Mouse (Mus musculus) lung, postnatal 0 days (tissue): ENCODE measurements around the gene Dock7. TPM values are rescaled to one million over a fixed set of nuclear protein-coding genes. Genes with fewer than 3 reads are reported as not detected.

Source experiments
- ATAC-seq: fragments of 200-750 bp; cut with Nextera tagmentation; 2 replicates; pipeline ENCODE4 v1.8.0; 2017; ENCODE audit warnings: moderate library complexity
- DNase-seq: peaks from one replicate; pipeline ENCODE4 v3.0.0-alpha.2; 2016; ENCODE audit warnings: low spot score
- H3K27ac ChIP-seq: fragments of 300-500 bp; sonication (generic); 2 replicates; pipeline ENCODE4 v1.5.1; 2014; ENCODE audit warnings: antibody characterized with exemption, mild to moderate bottlenecking, low read length, mixed read lengths
- H3K27me3 ChIP-seq: fragments of 300-500 bp; sonication (generic); replicated peaks from 2 replicates; pipeline ENCODE4 v1.6.1; 2014; ENCODE audit warnings: low read length, mixed read lengths; ENCODE audit not compliant: insufficient read depth
- H3K36me3 ChIP-seq: fragments of 300-500 bp; sonication (generic); 2 replicates; pipeline ENCODE4 v1.6.1; 2014; ENCODE audit warnings: low read length, mixed read lengths; ENCODE audit not compliant: insufficient read depth
- H3K4me1 ChIP-seq: fragments of 300-500 bp; sonication (generic); 2 replicates; pipeline ENCODE4 v1.6.1; 2014; ENCODE audit warnings: antibody characterized with exemption, low read depth, low read length, mixed read lengths; ENCODE audit not compliant: insufficient read depth
- H3K4me2 ChIP-seq: fragments of 300-500 bp; sonication (generic); replicated peaks from 2 replicates; pipeline ENCODE4 v1.6.1; 2014; ENCODE audit warnings: low read depth, mild to moderate bottlenecking, low read length, moderate library complexity, mixed read lengths
- H3K4me3 ChIP-seq: fragments of 300-500 bp; sonication (generic); 2 replicates; pipeline ENCODE4 v1.5.1; 2014; ENCODE audit warnings: low read depth, low read length
- H3K9ac ChIP-seq: fragments of 300-500 bp; sonication (generic); replicated peaks from 2 replicates; pipeline ENCODE4 v1.6.1; 2014; ENCODE audit warnings: low read depth, mild to moderate bottlenecking
- H3K9me3 ChIP-seq: fragments of 300-500 bp; sonication (generic); 2 replicates; pipeline ENCODE4 v1.6.1; 2016; ENCODE audit warnings: low read length, mixed read lengths
- CTCF ChIP-seq: IDR thresholded peaks from 2 replicates; pipeline ENCODE4 v1.5.1; 2016; ENCODE audit warnings: antibody characterized with exemption, mild to moderate bottlenecking
- EP300 ChIP-seq: IDR thresholded peaks from 2 replicates; pipeline ENCODE4 v1.6.1; 2016; ENCODE audit warnings: antibody characterized with exemption, mild to moderate bottlenecking, control low read depth
- WGBS: fragments of 180-500 bp; shearing (Covaris S2); extraction: QIAGEN DNeasy Blood & Tissue Kit; methylation state at CpG from one replicate; pipeline ENCODE4 v1.1.7; 2014; 5-methylcytosine and 5-hydroxymethylcytosine counted together
- polyA plus RNA-seq: library from polyadenylated mRNA; unstranded; fragments of >200 nt; fragmentation: Nextera tagmentation; extraction: Ambion mirVana; gene quantifications from 2 replicates; pipeline ENCODE4 v1.2.1, GENCODE M21; 2015

Dock7 gene
- polyA plus RNA-seq = 20.1 and 23.0 TPM in 2 replicates

DNA sequence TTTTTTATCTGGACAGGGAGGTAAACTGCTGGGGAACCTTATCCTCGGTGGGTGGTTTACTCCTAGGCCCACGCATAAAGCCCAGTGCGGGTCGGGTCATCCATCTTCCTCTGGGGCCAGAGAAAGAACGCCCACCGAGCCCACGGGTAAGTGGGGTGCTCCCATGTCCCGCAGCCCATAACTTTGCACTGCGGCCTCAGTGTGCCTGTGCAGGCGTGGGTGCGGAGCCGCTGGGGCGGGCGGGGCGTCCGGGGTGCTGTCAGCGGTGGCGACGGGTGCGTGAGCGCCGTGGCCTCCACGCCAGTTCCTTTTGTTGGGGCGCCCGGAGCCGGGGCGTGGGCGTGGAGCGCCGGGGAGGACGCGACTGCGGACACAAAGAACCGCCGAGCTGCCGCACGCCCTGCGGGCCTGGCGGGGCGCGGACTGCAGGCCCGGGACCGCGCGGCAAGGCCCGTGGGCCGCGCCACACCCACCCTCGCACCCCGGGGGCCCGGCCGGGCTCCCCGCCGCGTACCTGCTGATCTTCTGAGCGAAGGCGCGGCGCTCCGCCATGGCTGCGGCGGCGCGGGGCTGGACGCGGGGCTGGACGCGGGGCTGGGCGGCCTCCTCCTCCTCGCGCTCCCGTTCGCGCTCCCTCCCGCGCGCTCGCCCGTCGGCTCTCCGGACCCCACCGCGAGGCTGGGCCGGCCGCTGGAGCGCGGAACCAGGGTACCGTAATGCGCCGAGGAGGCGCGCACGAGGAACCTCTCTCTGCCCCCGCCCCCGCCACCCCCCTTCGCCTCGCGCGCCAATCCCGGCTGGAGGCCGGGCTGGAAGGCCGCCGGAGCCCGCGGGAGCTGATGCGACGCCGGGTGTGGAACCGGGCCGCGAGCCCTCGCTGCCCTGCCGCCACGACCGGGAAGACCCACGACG, at the start of gene Dock7:
Gene Dock7 (minus strand): TSS at position 705 of the 912 bp plus-strand sequence.
- no peaks in the 10 kb centered on the region for H3K9me3 ChIP-seq
- peak within 1 kb of the TSS; percentile 69; the same call in 1 of the 2 replicates for H3K27ac ChIP-seq
- H3K4me1 ChIP-seq = peaks cover 15% of the 10 kb centered on the region; the same call in 1 of the 2 replicates
- TF ChIP-seq CTCF = no peak
- no peaks in the 10 kb centered on the region for H3K36me3 ChIP-seq
- H3K4me2 ChIP-seq = peak within 1 kb of the TSS; percentile 89
- DNase-seq (peak; percentile 88), ATAC-seq (peak; percentile 97)
- under 1% methylated on average over 88 of the region's 117 CpGs for WGBS
- H3K9ac ChIP-seq = peak within 1 kb of the TSS; percentile 84
- no peaks in the 10 kb centered on the region for H3K27me3 ChIP-seq
- peak within 1 kb of the TSS; percentile 92 for H3K4me3 ChIP-seq

DNA sequence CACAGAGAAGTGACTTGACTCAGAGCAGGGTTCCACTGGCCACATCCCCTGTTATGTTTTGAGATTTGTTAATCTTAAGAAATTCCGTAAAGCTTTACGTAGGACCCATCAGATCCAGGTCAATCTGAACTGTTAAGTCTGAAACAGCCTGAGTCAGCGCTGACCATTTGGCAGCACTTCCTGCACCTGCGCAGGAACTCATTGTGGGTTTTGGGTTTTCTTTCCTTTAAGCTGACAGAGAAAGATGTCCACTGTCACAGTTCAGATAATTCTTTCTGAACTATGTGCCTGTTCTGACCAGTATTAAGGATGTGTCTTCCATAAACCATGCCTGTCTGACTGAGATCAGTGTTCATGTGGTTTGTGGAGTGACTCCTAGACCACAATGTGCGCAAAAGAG, 48.2 kb upstream of the Dock7 start:
- no peak overlapping the region for H3K9ac ChIP-seq
- H3K4me3 ChIP-seq = no peak overlapping the region
- H3K4me2 ChIP-seq = no peak overlapping the region
- TF ChIP-seq CTCF = no peak
- no peak for TF ChIP-seq EP300
- DNase-seq = no peak
- H3K9me3 ChIP-seq = no peaks in the 10 kb centered on the region
- H3K4me1 ChIP-seq = no peaks in the 10 kb centered on the region
- WGBS = 87% methylated on average over 5 of the region's 5 CpGs
- no peaks in the 10 kb centered on the region for H3K36me3 ChIP-seq
- no peak for ATAC-seq
- H3K27ac ChIP-seq = no peak overlapping the region
- H3K27me3 ChIP-seq = no peaks in the 10 kb centered on the region

DNA sequence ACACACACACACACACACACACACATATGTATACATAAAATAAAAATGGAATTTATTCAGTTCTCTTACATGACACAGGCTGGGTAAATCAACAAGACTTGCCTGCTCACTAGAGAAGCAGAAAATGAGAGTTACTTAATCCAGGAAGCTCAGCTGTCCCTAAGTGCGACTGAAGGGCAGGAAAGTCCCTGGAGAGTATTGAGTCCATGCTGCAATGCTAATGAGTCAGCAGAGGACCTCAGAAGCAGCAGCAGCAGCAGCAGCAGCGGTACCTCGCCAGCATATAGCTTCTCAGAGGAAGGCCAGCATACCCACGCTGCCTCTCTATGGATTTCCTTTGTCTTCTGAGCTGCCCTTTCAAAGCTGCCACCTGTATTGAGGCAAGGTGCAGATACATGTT, 42.8 kb upstream of the Dock7 start:
- Histone ChIP-seq H3K9ac (no peak overlapping the region), H3K4me2 (no peak overlapping the region), H3K4me3 (no peak overlapping the region), H3K27me3 (no peaks in the 10 kb centered on the region), H3K4me1 (no peaks in the 10 kb centered on the region; the same call in 1 of the 2 replicates), H3K27ac (no peak overlapping the region), H3K36me3 (no peaks in the 10 kb centered on the region), H3K9me3 (no peaks in the 10 kb centered on the region)
- TF ChIP-seq CTCF (no peak), EP300 (0 out of 2 replicates have a peak, but pooled peaks have one; percentile 21)
- DNase-seq = peak; percentile 90
- peak; percentile 91 for ATAC-seq
- 11% methylated on average over 4 of the region's 4 CpGs for WGBS

DNA sequence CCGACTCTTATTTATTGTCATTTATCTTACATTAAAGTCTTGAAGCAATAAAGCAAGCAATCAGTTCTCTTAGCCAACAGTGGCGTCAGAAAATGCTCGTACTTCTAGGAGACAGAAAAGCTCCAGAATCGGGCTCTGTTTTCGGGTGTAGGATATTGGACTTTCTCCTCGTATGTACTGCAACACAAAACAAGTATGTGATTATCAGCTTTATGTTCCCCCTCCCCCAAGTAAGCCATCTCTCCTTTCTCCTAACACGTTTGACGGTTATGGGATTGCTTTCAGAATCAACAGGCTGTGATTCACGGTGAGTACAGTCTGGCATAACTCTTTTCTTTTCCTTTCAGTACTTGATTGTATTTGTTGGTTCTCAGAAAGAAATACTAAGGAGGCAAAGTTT, 42.3 kb upstream of the Dock7 start:
- no peak for ATAC-seq

DNA sequence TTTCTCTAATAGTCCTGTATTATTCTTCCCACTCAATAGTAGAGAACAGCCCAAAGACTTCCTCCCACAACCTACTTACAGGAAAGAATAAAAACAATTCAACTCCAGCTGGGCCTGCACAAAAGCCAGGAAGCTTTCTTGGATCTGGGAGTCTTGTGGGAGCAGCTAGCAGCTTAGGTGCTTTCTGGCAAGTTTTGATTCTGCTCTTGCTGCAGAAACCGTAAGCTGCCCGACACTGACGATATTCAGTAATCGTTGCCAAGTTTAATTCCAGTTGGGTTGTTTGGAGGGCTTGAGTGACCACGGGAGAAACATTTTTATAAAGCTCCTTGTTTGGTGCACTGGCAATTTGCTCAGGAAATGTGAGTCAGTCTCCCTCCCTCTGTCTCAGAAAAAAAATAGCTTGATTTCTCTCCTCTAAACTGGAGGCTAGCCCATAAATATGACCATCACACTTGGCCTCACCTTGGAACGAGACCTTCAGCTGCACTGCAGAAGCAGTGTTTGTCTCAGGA, 40.8 kb upstream of the Dock7 start:
- DNase-seq (no peak), ATAC-seq (no peak)
- Histone ChIP-seq H3K9me3 (no peaks in the 10 kb centered on the region), H3K36me3 (no peaks in the 10 kb centered on the region), H3K27ac (no peak overlapping the region), H3K4me2 (no peak overlapping the region), H3K9ac (no peak overlapping the region), H3K27me3 (no peaks in the 10 kb centered on the region), H3K4me1 (no peaks in the 10 kb centered on the region; the same call in 1 of the 2 replicates), H3K4me3 (no peak overlapping the region)
- WGBS = 17% methylated on average over 6 of the region's 6 CpGs
- no peak for TF ChIP-seq CTCF
- TF ChIP-seq EP300 = no peak

More for the DNA sequence above, 42.3 kb upstream of the Dock7 start:
- no peaks in the 10 kb centered on the region; the same call in 1 of the 2 replicates for H3K4me1 ChIP-seq
- H3K9ac ChIP-seq = no peak overlapping the region
- no peaks in the 10 kb centered on the region for H3K36me3 ChIP-seq
- TF ChIP-seq CTCF (no peak), EP300 (no peak)
- H3K9me3 ChIP-seq = no peaks in the 10 kb centered on the region
- H3K27ac ChIP-seq = no peak overlapping the region
- peak overlapping the region; percentile 29; the same call in 1 of the 2 replicates for H3K4me2 ChIP-seq
- H3K4me3 ChIP-seq = 0 out of 2 replicates have a peak overlapping the region, but pooled peaks have one; percentile 2
- DNase-seq = no peak
- 46% methylated on average over 9 of the region's 9 CpGs for WGBS
- H3K27me3 ChIP-seq = no peaks in the 10 kb centered on the region

DNA sequence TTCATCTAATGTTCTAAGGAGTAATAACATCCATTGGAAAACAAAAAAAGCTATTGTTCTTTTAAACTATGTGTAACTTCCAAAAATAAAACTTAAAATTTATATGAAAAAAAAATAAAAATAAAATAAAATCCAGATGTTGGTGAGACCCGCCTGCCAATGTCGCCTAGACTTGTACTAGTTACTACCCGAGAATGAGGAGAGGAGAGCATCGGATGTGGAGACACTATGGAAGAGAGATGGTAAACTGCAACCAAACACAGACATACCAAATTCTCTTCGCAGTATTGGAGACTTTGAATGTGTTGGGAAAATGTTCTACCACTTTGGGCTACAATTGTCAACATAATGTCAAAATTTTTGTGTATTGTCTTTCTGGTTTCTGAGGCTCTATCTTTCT, 40.2 kb upstream of the Dock7 start:
- no peaks in the 10 kb centered on the region for H3K9me3 ChIP-seq
- H3K9ac ChIP-seq = no peak overlapping the region
- H3K27ac ChIP-seq = no peak overlapping the region
- H3K4me2 ChIP-seq = no peak overlapping the region
- H3K4me3 ChIP-seq = no peak overlapping the region
- H3K4me1 ChIP-seq = no peaks in the 10 kb centered on the region; the same call in 1 of the 2 replicates
- no peaks in the 10 kb centered on the region for H3K27me3 ChIP-seq
- H3K36me3 ChIP-seq = no peaks in the 10 kb centered on the region
- WGBS = 73% methylated on average over 5 of the region's 5 CpGs
- no peak for TF ChIP-seq CTCF
- TF ChIP-seq EP300 = no peak
- ATAC-seq (no peak), DNase-seq (no peak)
